Mouse (Mus musculus) telencephalon, adult 2 months (tissue): Measurements from ENCODE around the gene Slc27a3.
"Not testable (repeated sequence)": the region's sequence is repeated elsewhere in the genome, so short reads cannot be mapped to it uniquely, and the experiment has no call there.

ENCODE experiments used
- DNase-seq: peaks from one replicate; pipeline ENCODE4 v3.0.0-alpha.2; 2011; ENCODE audit warnings: low read depth, low spot score

Gene Slc27a3

GRCm38 (mm10) chr3:90347847-90348246, 41.9 kb downstream of the Slc27a3 start:
- DNase-seq, result no peak

GRCm38 (mm10) chr3:90342853-90343252, 46.9 kb downstream of the Slc27a3 start:
- not testable (repeated sequence) for DNase-seq

GRCm38 (mm10) chr3:90340177-90340576, 49.6 kb downstream of the Slc27a3 start:
- no peak for DNase-seq

- DNase-seq, result no peak
Observed at GRCm38 (mm10) chr3:90338190-90338589, 51.5 kb downstream of the Slc27a3 start.

GRCm38 (mm10) chr3:90335517-90335916, 54.2 kb downstream of the Slc27a3 start:
- no peak for DNase-seq
